19 mouse cellular contexts compared by ENCODE assay signal in genomic region chr2:115910217-115910616, GRCm38 (mm10).
"Had no signal": no experiment of that assay in that cellular context is flagged by ENCODE, and none has a peak within 500 bp of the region (broad histone marks: within the 10 kb centered on the region; RNA-seq: fewer than 3 reads in every experiment).

No protein-coding gene starts in this region.

- DNase-seq: kidney, adult 18-20 months; kidney, adult 9 months; kidney, postnatal 14 days; kidney, postnatal 4 days; left cerebral cortex, postnatal 4 days; lung, adult 18-20 months; lung, postnatal 10 days; lung, postnatal 36 days; thymus, adult 18-20 months; thymus, postnatal 36 days had no signal

- H3K4me1 ChIP-seq: limb, embryonic 15.5 days; megakaryocyte, embryonic 14.5 days had no signal

- H3K4me3 ChIP-seq: limb, embryonic 12.5 days; limb, embryonic 15.5 days; lung, embryonic 15.5 days; megakaryocyte, embryonic 14.5 days; midbrain, embryonic 10.5 days; midbrain, embryonic 13.5 days; myocyte; neural tube, embryonic 13.5 days had no signal

- H3K4me2 ChIP-seq: limb, embryonic 12.5 days; limb, embryonic 15.5 days; lung, embryonic 15.5 days; midbrain, embryonic 13.5 days; neural tube, embryonic 13.5 days had no signal

- H3K27ac ChIP-seq: limb, embryonic 12.5 days; limb, embryonic 15.5 days; lung, embryonic 15.5 days; midbrain, embryonic 10.5 days; midbrain, embryonic 13.5 days; neural tube, embryonic 13.5 days had no signal

- H3K36me3 ChIP-seq: limb, embryonic 12.5 days; limb, embryonic 15.5 days; lung, embryonic 15.5 days; midbrain, embryonic 10.5 days; neural tube, embryonic 13.5 days had no signal

- H3K27me3 ChIP-seq: limb, embryonic 15.5 days; lung, embryonic 15.5 days; megakaryocyte, embryonic 14.5 days; midbrain, embryonic 13.5 days; neural tube, embryonic 13.5 days had no signal

- H3K9me3 ChIP-seq: limb, embryonic 12.5 days; limb, embryonic 15.5 days; lung, embryonic 15.5 days; midbrain, embryonic 10.5 days; midbrain, embryonic 13.5 days; neural tube, embryonic 13.5 days had no signal

- ATAC-seq: midbrain, embryonic 13.5 days; midbrain, embryonic 16.5 days had no signal

- H3K9ac ChIP-seq: limb, embryonic 12.5 days; limb, embryonic 15.5 days; lung, embryonic 15.5 days; midbrain, embryonic 13.5 days; neural tube, embryonic 13.5 days had no signal
